Mouse (Mus musculus): Measurements from ENCODE around the gene Lrrk2.

The Lrrk2 gene

GRCm38 (mm10) chr15:91672645-91673568 is at the start of gene Lrrk2:
Lrrk2 (plus strand) TSS chr15:91673175.
- peak; percentile 52 for DNase-seq

- no peak for DNase-seq
These were observed 48.5 kb upstream of the Lrrk2 start for GRCm38 (mm10) chr15:91624475-91624874.

GRCm38 (mm10) chr15:91629137-91629536 is 43.8 kb upstream of the Lrrk2 start:
- no peak for DNase-seq

GRCm38 (mm10) chr15:91632473-91632872 is 40.5 kb upstream of the Lrrk2 start:
- DNase-seq: no peak

- no peak for DNase-seq
These were observed 39.9 kb upstream of the Lrrk2 start for GRCm38 (mm10) chr15:91633051-91633450.

- no peak for DNase-seq
These were observed 39.2 kb upstream of the Lrrk2 start for GRCm38 (mm10) chr15:91633806-91634205.

GRCm38 (mm10) chr15:91634236-91634635 is 38.7 kb upstream of the Lrrk2 start:
- no peak for DNase-seq

- no peak for DNase-seq
These were observed 31.3 kb upstream of the Lrrk2 start for GRCm38 (mm10) chr15:91641631-91642030.

GRCm38 (mm10) chr15:91642682-91643306 is 30.2 kb upstream of the Lrrk2 start:
- DNase-seq: no peak

GRCm38 (mm10) chr15:91643632-91644348 is 29.2 kb upstream of the Lrrk2 start:
- peak; percentile 33 for DNase-seq

GRCm38 (mm10) chr15:91650270-91650669 is 22.7 kb upstream of the Lrrk2 start:
- DNase-seq: no peak

GRCm38 (mm10) chr15:91651493-91651892 is 21.5 kb upstream of the Lrrk2 start:
- DNase-seq: no peak

GRCm38 (mm10) chr15:91658227-91658626 is 14.7 kb upstream of the Lrrk2 start:
- no peak for DNase-seq

GRCm38 (mm10) chr15:91660277-91661078 is 12.5 kb upstream of the Lrrk2 start:
- DNase-seq: no peak

GRCm38 (mm10) chr15:91661079-91661369 is 12.0 kb upstream of the Lrrk2 start:
- no peak for DNase-seq

GRCm38 (mm10) chr15:91664586-91665132 is 8.3 kb upstream of the Lrrk2 start:
- DNase-seq: peak; percentile 8

- no peak for DNase-seq
These were observed 7.4 kb upstream of the Lrrk2 start for GRCm38 (mm10) chr15:91665530-91665929.

GRCm38 (mm10) chr15:91671216-91671615 is 1.8 kb upstream of the Lrrk2 start:
- no peak for DNase-seq

- DNase-seq: no peak
These were observed 988 bp upstream of the Lrrk2 start for GRCm38 (mm10) chr15:91671987-91672386.

GRCm38 (mm10) chr15:91673569-91673905 is 562 bp downstream of the Lrrk2 start:
- no peak for DNase-seq

GRCm38 (mm10) chr15:91680116-91680515 is 7.1 kb downstream of the Lrrk2 start:
- DNase-seq: no peak

GRCm38 (mm10) chr15:91685880-91686563 is 13.0 kb downstream of the Lrrk2 start:
- no peak for DNase-seq
